Mouse (Mus musculus): ENCODE data around the gene Ccdc77. TPM values are rescaled to one million over a fixed set of nuclear protein-coding genes. Genes with fewer than 3 reads are reported as not detected.

Gene Ccdc77
- 8.6 and 9.2 TPM in 2 replicates for polyA plus RNA-seq (2015; fragmentation: Nextera tagmentation; extraction: Ambion mirVana)

- Histone ChIP-seq H3K27ac (ENCODE audit: low read length) (peak within 1 kb of the TSS; percentile 97), H3K4me2 (replicated peaks; ENCODE audit: low read depth, low read length) (peak within 1 kb of the TSS; percentile 73), H3K4me1 (ENCODE audit: insufficient read depth, low read depth, low read length) (peaks cover 3% of the 10 kb centered on the region; the same call in 1 of the 2 replicates), H3K4me3 (ENCODE audit: low read depth, low read length) (peak within 1 kb of the TSS; percentile 98), H3K9me3 (ENCODE audit: low read length) (no peaks in the 10 kb centered on the region), H3K27me3 (replicated peaks; ENCODE audit: insufficient read depth, low read length) (no peaks in the 10 kb centered on the region), H3K9ac (replicated peaks; ENCODE audit: low read depth) (peak within 1 kb of the TSS; percentile 93), H3K36me3 (ENCODE audit: insufficient read depth, low read length) (peaks cover 3% of the 10 kb centered on the region)
- DNase-seq (ENCODE audit: low spot score) = peak; percentile 98
- peak; percentile 97 for ATAC-seq
- peak; percentile 55 for TF ChIP-seq CTCF (IDR thresholded peaks at IDR 0.05)
- peak; percentile 70 for TF ChIP-seq EP300 (IDR thresholded peaks at IDR 0.05)
- under 1% methylated on average over 71 of the region's 71 CpGs for WGBS
Observed at GRCm38 (mm10) chr6:120363688-120364522, at the start of gene Ccdc77, which contains the start of gene Kdm5a. Ccdc77 (minus strand) TSS chr6:120364374. Kdm5a (plus strand) TSS chr6:120364124.

- H3K27me3 ChIP-seq (replicated peaks; ENCODE audit: insufficient read depth, low read length) = no peaks in the 10 kb centered on the region
- H3K4me3 ChIP-seq (ENCODE audit: low read depth, low read length) = no peak overlapping the region
- H3K9ac ChIP-seq (replicated peaks; ENCODE audit: low read depth) = no peak overlapping the region
- ATAC-seq = no peak
- WGBS = 96% methylated on average over 1 of the region's 1 CpGs
- TF ChIP-seq CTCF (IDR thresholded peaks at IDR 0.05) (no peak), EP300 (IDR thresholded peaks at IDR 0.05) (no peak)
- no peaks in the 10 kb centered on the region for H3K4me1 ChIP-seq (ENCODE audit: insufficient read depth, low read depth, low read length)
- no peak overlapping the region for H3K27ac ChIP-seq (ENCODE audit: low read length)
- no peak for DNase-seq (ENCODE audit: low spot score)
- no peaks in the 10 kb centered on the region for H3K9me3 ChIP-seq (ENCODE audit: low read length)
- peaks cover 31% of the 10 kb centered on the region; the same call in 1 of the 2 replicates for H3K36me3 ChIP-seq (ENCODE audit: insufficient read depth, low read length)
- no peak overlapping the region for H3K4me2 ChIP-seq (replicated peaks; ENCODE audit: low read depth, low read length)
Observed at GRCm38 (mm10) chr6:120403936-120404335, 39.8 kb upstream of the Ccdc77 start.

- Histone ChIP-seq H3K9ac (replicated peaks; ENCODE audit: low read depth) (no peak overlapping the region), H3K4me3 (ENCODE audit: low read depth, low read length) (no peak overlapping the region), H3K9me3 (ENCODE audit: low read length) (no peaks in the 10 kb centered on the region), H3K27ac (ENCODE audit: low read length) (no peak overlapping the region), H3K36me3 (ENCODE audit: insufficient read depth, low read length) (peaks cover 33% of the 10 kb centered on the region), H3K4me2 (replicated peaks; ENCODE audit: low read depth, low read length) (no peak overlapping the region), H3K27me3 (replicated peaks; ENCODE audit: insufficient read depth, low read length) (no peaks in the 10 kb centered on the region), H3K4me1 (ENCODE audit: insufficient read depth, low read depth, low read length) (no peaks in the 10 kb centered on the region)
- 94% methylated on average over 5 of the region's 5 CpGs for WGBS
- DNase-seq (ENCODE audit: low spot score) = no peak
- ATAC-seq = no peak
- TF ChIP-seq CTCF (IDR thresholded peaks at IDR 0.05) (no peak), EP300 (IDR thresholded peaks at IDR 0.05) (no peak)
Observed at GRCm38 (mm10) chr6:120395622-120396345, 31.6 kb upstream of the Ccdc77 start.

- Histone ChIP-seq H3K27ac (ENCODE audit: low read length) (no peak overlapping the region), H3K9ac (replicated peaks; ENCODE audit: low read depth) (no peak overlapping the region), H3K27me3 (replicated peaks; ENCODE audit: insufficient read depth, low read length) (no peaks in the 10 kb centered on the region), H3K4me3 (ENCODE audit: low read depth, low read length) (no peak overlapping the region), H3K4me1 (ENCODE audit: insufficient read depth, low read depth, low read length) (no peaks in the 10 kb centered on the region), H3K9me3 (ENCODE audit: low read length) (no peaks in the 10 kb centered on the region), H3K36me3 (ENCODE audit: insufficient read depth, low read length) (peaks cover 30% of the 10 kb centered on the region), H3K4me2 (replicated peaks; ENCODE audit: low read depth, low read length) (no peak overlapping the region)
- no peak for TF ChIP-seq EP300 (IDR thresholded peaks at IDR 0.05)
- no peak for TF ChIP-seq CTCF (IDR thresholded peaks at IDR 0.05)
- DNase-seq (ENCODE audit: low spot score) = no peak
- 90% methylated on average over 2 of the region's 2 CpGs for WGBS
- no peak for ATAC-seq
Observed at GRCm38 (mm10) chr6:120392811-120393210, 28.6 kb upstream of the Ccdc77 start.

GRCm38 (mm10) chr6:120390054-120390453 is 25.9 kb upstream of the Ccdc77 start:
- Histone ChIP-seq H3K4me2 (replicated peaks; ENCODE audit: low read depth, low read length) (no peak overlapping the region), H3K36me3 (ENCODE audit: insufficient read depth, low read length) (peaks cover 18% of the 10 kb centered on the region), H3K9ac (replicated peaks; ENCODE audit: low read depth) (no peak overlapping the region), H3K4me1 (ENCODE audit: insufficient read depth, low read depth, low read length) (no peaks in the 10 kb centered on the region), H3K9me3 (ENCODE audit: low read length) (no peaks in the 10 kb centered on the region), H3K27me3 (replicated peaks; ENCODE audit: insufficient read depth, low read length) (no peaks in the 10 kb centered on the region), H3K4me3 (ENCODE audit: low read depth, low read length) (no peak overlapping the region), H3K27ac (ENCODE audit: low read length) (no peak overlapping the region)
- no peak for ATAC-seq
- 81% methylated on average over 3 of the region's 3 CpGs for WGBS
- TF ChIP-seq EP300 (IDR thresholded peaks at IDR 0.05) (no peak), CTCF (IDR thresholded peaks at IDR 0.05) (no peak)
- DNase-seq (ENCODE audit: low spot score) = no peak

GRCm38 (mm10) chr6:120376736-120377135 is 12.6 kb upstream of the Ccdc77 start:
- DNase-seq (ENCODE audit: low spot score) (no peak), ATAC-seq (no peak)
- no peaks in the 10 kb centered on the region for H3K4me1 ChIP-seq (ENCODE audit: insufficient read depth, low read depth, low read length)
- no peak overlapping the region for H3K4me2 ChIP-seq (replicated peaks; ENCODE audit: low read depth, low read length)
- no peak overlapping the region for H3K4me3 ChIP-seq (ENCODE audit: low read depth, low read length)
- H3K27me3 ChIP-seq (replicated peaks; ENCODE audit: insufficient read depth, low read length) = no peaks in the 10 kb centered on the region
- 77% methylated on average over 2 of the region's 2 CpGs for WGBS
- TF ChIP-seq EP300 (IDR thresholded peaks at IDR 0.05) (no peak), CTCF (IDR thresholded peaks at IDR 0.05) (no peak)
- no peak overlapping the region for H3K27ac ChIP-seq (ENCODE audit: low read length)
- H3K36me3 ChIP-seq (ENCODE audit: insufficient read depth, low read length) = peaks cover 40% of the 10 kb centered on the region; the same call in 1 of the 2 replicates
- no peak overlapping the region for H3K9ac ChIP-seq (replicated peaks; ENCODE audit: low read depth)
- H3K9me3 ChIP-seq (ENCODE audit: low read length) = no peaks in the 10 kb centered on the region

Measured in lung, postnatal 0 days (tissue).